Mouse (Mus musculus): ENCODE results near the gene Aox2. TPM values are rescaled to one million over a fixed set of nuclear protein-coding genes. Genes with fewer than 3 reads are reported as not detected.
"Not testable (repeated sequence)": the region's sequence is repeated elsewhere in the genome, so short reads cannot be mapped to it uniquely, and the experiment has no call there.

The Aox2 gene
- polyA plus RNA-seq, 1 experiment from 2014 or later, result 0.03 TPM

DNA sequence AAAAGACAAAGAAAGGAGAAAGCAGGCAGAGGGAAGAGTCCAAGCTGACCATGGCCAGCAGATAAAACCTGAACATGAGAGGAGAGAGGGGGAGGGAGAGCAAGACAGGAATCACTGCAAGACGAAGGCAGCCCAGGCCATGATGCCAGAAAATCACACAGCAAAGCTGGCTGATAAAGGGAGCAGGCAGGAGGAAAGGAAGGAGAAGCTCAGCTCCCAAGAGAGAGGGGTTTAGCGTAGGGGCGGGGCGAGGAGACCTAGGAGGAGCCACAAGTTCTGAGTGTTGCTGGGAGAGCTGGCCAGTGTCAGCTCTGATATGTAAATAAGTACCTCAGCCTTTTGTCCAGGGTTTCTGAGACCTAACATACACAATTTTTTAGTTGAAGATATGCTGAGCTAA lies 84.2 kb downstream of the Aox2 start:
- H3K9ac ChIP-seq, result no peak overlapping the region
- no peaks in the 10 kb centered on the region for H3K36me3 ChIP-seq
- no peak overlapping the region for H3K4me3 ChIP-seq
- no peak overlapping the region for H3K27ac ChIP-seq (replicated peaks)
- no peak for ATAC-seq (ENCODE audit: low FRiP score, low read depth)
- no peaks in the 10 kb centered on the region for H3K27me3 ChIP-seq
- 68% methylated on average over 4 of the region's 4 CpGs for WGBS
- no peaks in the 10 kb centered on the region for H3K9me3 ChIP-seq
- H3K4me1 ChIP-seq (replicated peaks), result no peaks in the 10 kb centered on the region
- H3K4me2 ChIP-seq, result no peak overlapping the region

DNA sequence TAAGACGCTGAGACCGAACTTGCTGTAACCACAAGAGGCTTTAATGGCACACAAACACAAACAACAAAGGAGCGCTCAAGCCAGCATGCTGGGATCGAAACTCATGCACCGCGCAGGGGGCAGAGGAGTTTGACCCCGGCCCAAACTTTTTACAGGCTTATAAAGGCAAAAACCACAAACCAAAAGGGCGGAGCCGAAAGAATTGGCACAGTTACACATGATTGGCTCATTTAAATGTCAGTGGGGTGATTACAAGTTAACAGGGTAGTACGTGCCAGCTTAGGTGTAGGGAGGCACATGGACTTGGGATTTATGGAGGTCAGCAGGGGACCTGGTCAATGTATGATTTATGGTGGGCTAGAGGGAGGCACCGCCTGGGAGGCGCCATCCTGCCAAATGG lies 86.4 kb downstream of the Aox2 start:
- 89% methylated on average over 12 of the region's 12 CpGs for WGBS
- no peak for ATAC-seq (ENCODE audit: low FRiP score, low read depth)
- no peak overlapping the region for H3K9ac ChIP-seq
- no peak overlapping the region for H3K4me3 ChIP-seq
- no peaks in the 10 kb centered on the region for H3K27me3 ChIP-seq
- no peaks in the 10 kb centered on the region for H3K36me3 ChIP-seq
- no peak overlapping the region for H3K27ac ChIP-seq (replicated peaks)
- H3K4me2 ChIP-seq, result no peak overlapping the region
- no peaks in the 10 kb centered on the region for H3K4me1 ChIP-seq (replicated peaks)
- H3K9me3 ChIP-seq, result no peaks in the 10 kb centered on the region

DNA sequence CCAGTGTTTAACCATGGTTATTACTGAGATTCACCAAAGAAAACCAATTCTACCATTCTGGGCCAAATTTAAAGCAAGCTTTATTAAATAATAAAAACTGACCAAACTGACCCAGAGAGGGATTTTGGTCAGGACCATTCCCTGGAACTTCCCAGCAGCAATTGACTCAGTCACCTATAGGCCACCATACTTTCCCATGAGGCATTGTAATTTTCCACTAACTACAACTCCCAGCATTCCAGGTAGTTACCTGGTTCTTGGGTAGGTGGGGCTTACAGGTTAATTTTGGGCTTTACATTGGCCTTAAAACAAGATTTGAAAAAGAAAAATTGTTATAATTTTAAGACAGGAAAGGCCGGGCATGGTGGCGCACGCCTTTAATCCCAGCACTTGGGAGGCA lies 87.7 kb downstream of the Aox2 start:
- H3K4me2 ChIP-seq, result no peak overlapping the region
- H3K36me3 ChIP-seq, result no peaks in the 10 kb centered on the region
- H3K9ac ChIP-seq, result no peak overlapping the region
- no peaks in the 10 kb centered on the region for H3K9me3 ChIP-seq
- no peaks in the 10 kb centered on the region for H3K4me1 ChIP-seq (replicated peaks)
- 99% methylated on average over 3 of the region's 3 CpGs for WGBS
- H3K27ac ChIP-seq (replicated peaks), result no peak overlapping the region
- H3K27me3 ChIP-seq, result no peaks in the 10 kb centered on the region
- ATAC-seq (ENCODE audit: low FRiP score, low read depth), result no peak
- no peak overlapping the region for H3K4me3 ChIP-seq

DNA sequence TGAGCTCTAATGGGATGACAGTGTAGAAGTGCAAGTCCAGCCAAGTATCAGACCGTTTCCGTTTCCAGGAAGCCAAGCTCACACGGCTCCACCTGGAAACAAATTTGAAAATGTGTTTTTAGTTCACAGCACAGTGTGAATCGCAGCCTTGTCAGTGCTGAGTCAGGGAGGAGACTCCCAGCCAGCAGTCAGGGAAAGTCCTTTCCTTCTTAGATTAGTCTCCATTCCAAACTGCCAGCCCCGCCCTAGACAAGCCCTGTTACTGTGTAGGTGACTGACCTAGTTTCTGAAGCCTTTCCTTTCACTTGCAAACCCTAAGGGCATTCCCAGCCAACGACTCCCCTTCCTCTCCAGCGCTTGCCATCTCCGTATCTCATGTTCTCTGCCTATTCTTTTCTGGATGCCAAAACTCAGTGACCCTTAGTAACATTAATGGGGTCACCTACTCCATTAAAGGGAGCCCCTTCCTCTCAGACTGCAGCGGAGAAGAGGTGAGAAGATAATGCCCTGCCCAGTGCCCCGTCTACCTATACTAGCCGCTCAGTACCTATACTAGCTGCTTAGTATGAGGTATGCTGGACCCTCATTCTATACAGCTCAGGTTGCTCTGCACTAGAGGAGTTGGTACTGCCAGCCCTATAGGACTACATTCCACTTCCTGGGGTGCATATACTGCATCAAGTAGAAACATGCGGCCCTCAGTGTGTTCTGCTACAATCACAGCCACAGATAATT lies 88.8 kb downstream of the Aox2 start:
- Histone ChIP-seq H3K9ac (no peak overlapping the region), H3K27me3 (no peaks in the 10 kb centered on the region), H3K27ac (replicated peaks) (no peak overlapping the region), H3K4me2 (no peak overlapping the region), H3K36me3 (no peaks in the 10 kb centered on the region), H3K9me3 (no peaks in the 10 kb centered on the region), H3K4me1 (replicated peaks) (no peaks in the 10 kb centered on the region), H3K4me3 (no peak overlapping the region)
- ATAC-seq (ENCODE audit: low FRiP score, low read depth), result no peak
- WGBS, result 83% methylated on average over 12 of the region's 12 CpGs

DNA sequence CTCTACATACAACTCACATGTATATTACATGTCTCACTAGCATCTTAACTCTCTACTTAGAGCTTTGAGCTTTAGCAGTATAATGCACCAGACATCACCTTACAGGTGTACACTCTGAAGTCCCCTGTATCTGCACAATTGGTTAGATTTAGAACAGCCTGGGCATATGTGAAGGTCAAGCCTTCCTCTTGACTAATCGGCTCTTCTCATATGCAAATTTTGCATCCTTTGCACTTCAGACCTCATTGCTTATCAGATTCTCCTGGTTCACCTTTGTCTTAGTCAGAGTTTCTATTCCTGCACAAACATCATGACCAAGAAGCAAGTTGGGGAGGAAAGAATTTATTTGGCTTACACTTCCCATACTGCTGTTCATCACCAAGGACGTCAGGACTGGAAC lies 91.6 kb downstream of the Aox2 start:
- Histone ChIP-seq H3K4me1 (replicated peaks) (no peaks in the 10 kb centered on the region), H3K9ac (no peak overlapping the region), H3K9me3 (no peaks in the 10 kb centered on the region), H3K4me2 (no peak overlapping the region), H3K27ac (replicated peaks) (no peak overlapping the region), H3K36me3 (no peaks in the 10 kb centered on the region), H3K4me3 (no peak overlapping the region), H3K27me3 (no peaks in the 10 kb centered on the region)
- ATAC-seq (ENCODE audit: low FRiP score, low read depth), result no peak
- 70% methylated on average over 2 of the region's 2 CpGs for WGBS

DNA sequence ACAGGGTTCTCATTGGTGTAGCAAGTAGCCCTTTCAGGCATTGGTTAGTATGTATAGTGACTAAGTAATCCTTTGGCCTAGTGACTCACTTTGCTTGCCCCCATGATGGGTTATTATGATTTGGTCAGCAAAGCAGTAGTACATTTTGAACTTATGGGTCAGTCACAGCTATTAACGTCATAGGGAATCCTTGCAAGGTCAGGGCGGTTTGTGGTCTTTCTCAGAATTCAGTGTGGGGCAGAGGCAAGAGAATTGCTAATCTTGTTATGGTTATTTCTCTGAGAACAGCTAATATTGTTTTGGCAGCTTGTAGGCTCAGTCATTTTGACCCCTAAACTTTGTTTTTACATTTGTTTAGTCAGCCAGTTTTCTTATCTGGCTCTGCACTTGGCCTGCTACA lies 96.1 kb downstream of the Aox2 start:
- not testable (repeated sequence) for ATAC-seq (ENCODE audit: low FRiP score, low read depth); H3K4me1 ChIP-seq (replicated peaks); H3K9ac ChIP-seq; H3K27ac ChIP-seq (replicated peaks); H3K4me3 ChIP-seq; H3K9me3 ChIP-seq; H3K36me3 ChIP-seq; H3K27me3 ChIP-seq; H3K4me2 ChIP-seq
- WGBS, result 91% methylated on average over 2 of the region's 2 CpGs

DNA sequence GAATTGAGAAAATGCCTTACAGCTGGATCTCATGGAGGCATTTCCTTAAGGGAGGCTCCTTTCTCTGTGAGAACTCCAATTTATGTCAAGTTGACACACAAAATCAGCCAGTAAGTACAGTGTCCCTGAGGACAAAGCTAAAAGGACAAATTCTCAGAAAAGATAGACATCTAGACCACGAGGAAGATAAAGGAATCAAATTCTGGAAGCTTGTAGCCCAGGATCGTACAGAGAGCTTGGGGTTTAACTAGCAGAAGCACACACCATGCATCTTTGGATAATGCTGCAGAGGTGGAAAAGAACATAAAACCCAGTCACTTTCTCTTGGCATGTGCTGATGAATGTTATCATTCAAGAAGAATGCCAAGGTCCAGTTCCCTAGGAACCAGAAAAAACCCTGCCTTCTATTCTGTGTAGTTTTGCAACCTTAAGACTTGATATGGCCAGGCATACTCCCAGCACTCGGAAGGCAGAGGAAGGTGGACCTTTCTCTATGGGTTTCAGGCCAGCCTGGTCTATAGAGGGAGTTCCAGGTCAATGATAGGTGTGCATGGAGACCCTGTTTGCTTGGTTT lies 97.5 kb downstream of the Aox2 start:
- H3K4me3 ChIP-seq, result no peak overlapping the region
- no peak overlapping the region for H3K9ac ChIP-seq
- 81% methylated on average over 3 of the region's 3 CpGs for WGBS
- no peak overlapping the region for H3K4me2 ChIP-seq
- no peaks in the 10 kb centered on the region for H3K4me1 ChIP-seq (replicated peaks)
- H3K36me3 ChIP-seq, result no peaks in the 10 kb centered on the region
- ATAC-seq (ENCODE audit: low FRiP score, low read depth), result no peak
- no peak overlapping the region for H3K27ac ChIP-seq (replicated peaks)
- H3K27me3 ChIP-seq, result no peaks in the 10 kb centered on the region
- no peaks in the 10 kb centered on the region for H3K9me3 ChIP-seq

DNA sequence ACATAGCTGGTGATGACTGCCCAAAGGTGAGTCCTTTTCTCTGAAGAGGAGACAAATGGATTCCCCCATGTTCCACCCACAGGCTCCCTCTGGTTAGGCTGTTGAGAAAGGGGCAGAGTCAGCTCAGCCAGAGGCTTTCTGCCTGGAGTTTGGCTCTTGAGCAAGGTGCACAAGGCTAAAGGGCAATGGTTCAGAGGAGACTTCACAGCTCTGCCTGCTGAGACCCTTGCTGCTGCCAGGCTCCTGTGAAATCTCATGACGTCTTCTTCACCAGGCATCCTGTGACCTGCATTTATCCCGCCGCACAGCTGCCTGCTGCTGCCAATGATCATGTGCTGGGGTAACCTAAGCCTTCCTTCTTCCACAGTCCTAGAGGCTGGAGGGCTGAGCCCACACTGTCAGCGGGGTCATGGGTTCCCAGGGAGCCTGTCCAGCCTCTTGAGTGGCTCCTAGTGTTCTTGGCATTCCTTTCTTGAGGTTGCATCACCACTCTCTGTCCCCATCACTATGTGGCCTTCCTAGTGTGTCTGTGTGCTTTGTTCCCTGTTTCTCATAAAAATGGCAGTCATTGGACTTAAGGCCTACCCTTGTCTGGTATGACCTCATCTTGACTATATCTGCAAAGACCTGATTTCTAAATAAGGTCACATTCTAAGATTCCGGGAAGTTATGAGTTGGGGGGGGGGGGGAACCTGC lies 104.6 kb downstream of the Aox2 start:
- H3K4me2 ChIP-seq, result no peak overlapping the region
- no peaks in the 10 kb centered on the region for H3K9me3 ChIP-seq
- no peak for ATAC-seq (ENCODE audit: low FRiP score, low read depth)
- no peaks in the 10 kb centered on the region for H3K4me1 ChIP-seq (replicated peaks)
- no peak overlapping the region for H3K4me3 ChIP-seq
- WGBS, result 87% methylated on average over 5 of the region's 5 CpGs
- H3K27ac ChIP-seq (replicated peaks), result no peak overlapping the region
- no peaks in the 10 kb centered on the region for H3K36me3 ChIP-seq
- H3K27me3 ChIP-seq, result no peaks in the 10 kb centered on the region
- no peak overlapping the region for H3K9ac ChIP-seq

DNA sequence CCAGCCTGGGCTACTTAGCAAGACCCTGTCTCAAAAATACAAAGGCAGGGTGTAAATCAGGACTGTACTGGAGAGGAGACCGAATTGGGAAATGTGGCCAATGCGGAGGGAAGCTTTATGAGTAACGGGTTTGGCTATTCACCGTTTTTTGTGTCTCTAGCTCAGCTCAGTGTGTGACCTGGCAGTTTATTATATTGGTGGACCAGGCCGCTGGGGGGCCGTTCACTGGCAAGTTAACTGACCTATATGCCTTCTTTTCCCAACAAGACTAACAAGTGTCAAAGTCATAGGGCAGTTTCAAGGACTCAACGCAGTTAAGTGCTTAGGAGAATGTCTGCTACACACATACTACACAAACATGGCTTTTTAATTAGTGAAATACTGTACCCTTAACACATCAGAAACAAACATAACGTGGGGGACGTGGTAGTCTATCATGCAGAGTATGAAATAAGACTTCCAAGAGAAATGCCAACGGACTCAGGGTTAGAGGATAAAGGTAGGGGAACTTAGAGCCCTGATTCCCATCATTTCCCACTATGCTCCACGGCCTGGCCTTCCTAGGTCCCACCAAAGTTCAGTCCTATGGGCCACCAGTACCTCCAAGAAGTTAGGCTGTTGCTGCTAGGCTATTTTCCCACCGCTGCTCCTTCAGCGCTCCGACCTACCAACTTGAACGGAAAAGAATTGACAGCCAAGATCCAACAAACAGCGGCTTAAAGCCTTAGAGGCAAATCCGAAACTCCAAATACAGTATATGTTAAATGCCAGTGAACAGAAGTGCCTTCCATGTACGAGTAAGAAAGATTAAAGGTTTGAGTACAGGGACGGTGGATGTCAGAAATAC lies 113.5 kb downstream of the Aox2 start:
- Histone ChIP-seq H3K9me3 (no peaks in the 10 kb centered on the region), H3K4me3 (peak overlapping the region; percentile 88), H3K4me1 (replicated peaks) (peaks cover 29% of the 10 kb centered on the region), H3K4me2 (peak overlapping the region; percentile 77), H3K36me3 (peaks cover 20% of the 10 kb centered on the region), H3K27ac (replicated peaks) (peak overlapping the region; percentile 99), H3K27me3 (no peaks in the 10 kb centered on the region), H3K9ac (peak overlapping the region; percentile 93)
- no peak for ATAC-seq (ENCODE audit: low FRiP score, low read depth)
- WGBS, result 43% methylated on average over 19 of the region's 19 CpGs

DNA sequence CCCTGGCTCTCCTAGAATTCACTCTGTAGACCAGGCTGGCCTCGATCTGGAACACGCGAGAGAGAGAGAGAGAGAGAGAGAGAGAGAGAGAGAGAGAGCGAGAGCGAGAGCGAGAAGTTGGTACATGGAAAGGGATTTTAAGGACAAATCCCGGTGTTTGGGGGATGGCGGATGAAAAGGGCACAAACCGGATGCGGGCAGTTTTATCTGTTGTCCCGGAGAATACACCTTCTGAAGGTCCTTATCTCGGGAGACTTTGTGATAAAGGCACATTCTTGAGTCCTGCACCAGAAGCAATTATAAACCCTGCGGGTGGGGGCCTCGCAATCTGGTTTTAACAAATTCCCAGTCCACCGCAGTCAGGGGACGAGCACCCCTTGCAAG lies 114.1 kb downstream of the Aox2 start:
- Histone ChIP-seq H3K36me3 (peaks cover 25% of the 10 kb centered on the region), H3K4me1 (replicated peaks) (peaks cover 29% of the 10 kb centered on the region), H3K27ac (replicated peaks) (peak overlapping the region; percentile 99), H3K27me3 (no peaks in the 10 kb centered on the region), H3K4me2 (peak overlapping the region; percentile 77), H3K9me3 (no peaks in the 10 kb centered on the region), H3K4me3 (peak overlapping the region; percentile 88), H3K9ac (peak overlapping the region; percentile 93)
- no peak for ATAC-seq (ENCODE audit: low FRiP score, low read depth)
- WGBS, result under 1% methylated on average over 16 of the region's 16 CpGs

DNA sequence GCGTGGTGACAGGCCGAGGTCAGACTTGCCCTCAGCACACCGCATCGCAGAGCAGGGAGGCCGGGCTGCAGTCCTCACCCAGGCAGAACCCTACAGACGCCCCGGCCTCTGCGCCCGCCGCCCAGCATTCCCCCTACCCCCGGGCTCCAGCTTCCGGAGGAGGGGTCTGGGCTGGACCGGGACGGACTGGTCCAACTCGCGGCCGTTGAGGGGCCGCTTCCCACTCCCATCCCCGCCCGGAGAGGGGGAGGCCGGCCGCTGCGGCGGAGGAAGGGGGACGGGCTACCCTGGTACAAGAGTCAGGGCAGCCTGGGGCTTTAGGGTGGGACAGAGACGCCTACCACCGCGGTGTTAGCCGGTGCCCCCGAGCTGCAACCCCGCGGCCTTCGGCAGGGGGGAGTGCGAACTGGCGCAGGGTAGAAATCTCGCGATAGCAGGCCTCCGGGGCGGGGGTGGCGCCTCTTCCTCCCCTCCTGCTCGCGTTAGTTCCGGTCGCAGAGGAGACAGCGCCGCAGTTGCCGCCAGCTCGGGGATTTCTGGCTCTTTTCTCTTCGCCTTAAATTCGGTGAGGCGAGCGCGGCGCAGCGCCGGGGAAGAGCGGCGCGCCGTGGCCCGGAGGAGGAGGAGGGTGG lies 114.6 kb downstream of the Aox2 start, which contains the start of gene Bzw1:
Gene Bzw1, plus strand, starts transcription at position 247 of the 632 bp plus-strand sequence.
- ATAC-seq (ENCODE audit: low FRiP score, low read depth), result peak; percentile 98

More for the DNA sequence above, 114.6 kb downstream of the Aox2 start, which contains the start of gene Bzw1:
- peak within 1 kb of the TSS; percentile 99 for H3K27ac ChIP-seq (replicated peaks)
- H3K4me2 ChIP-seq, result peak within 1 kb of the TSS; percentile 77
- H3K4me3 ChIP-seq, result peak within 1 kb of the TSS; percentile 88
- peaks cover 30% of the 10 kb centered on the region for H3K36me3 ChIP-seq
- peak within 1 kb of the TSS; percentile 93 for H3K9ac ChIP-seq
- no peaks in the 10 kb centered on the region for H3K9me3 ChIP-seq
- H3K4me1 ChIP-seq (replicated peaks), result peaks cover 29% of the 10 kb centered on the region
- H3K27me3 ChIP-seq, result no peaks in the 10 kb centered on the region
- WGBS, result under 1% methylated on average over 51 of the region's 61 CpGs

Measured in hindbrain, embryonic 15.5 days (tissue).